Mouse (Mus musculus): ENCODE data around the gene Trmt61a. TPM values are rescaled to one million over a fixed set of nuclear protein-coding genes. Genes with fewer than 3 reads are reported as not detected.
"Not testable (repeated sequence)": the region's sequence is repeated elsewhere in the genome, so short reads cannot be mapped to it uniquely, and the experiment has no call there.

Trmt61a gene
- total RNA-seq (2022): 10 to 100 TPM; 12.8 to 16.6 (median 16.0) TPM

DNA sequence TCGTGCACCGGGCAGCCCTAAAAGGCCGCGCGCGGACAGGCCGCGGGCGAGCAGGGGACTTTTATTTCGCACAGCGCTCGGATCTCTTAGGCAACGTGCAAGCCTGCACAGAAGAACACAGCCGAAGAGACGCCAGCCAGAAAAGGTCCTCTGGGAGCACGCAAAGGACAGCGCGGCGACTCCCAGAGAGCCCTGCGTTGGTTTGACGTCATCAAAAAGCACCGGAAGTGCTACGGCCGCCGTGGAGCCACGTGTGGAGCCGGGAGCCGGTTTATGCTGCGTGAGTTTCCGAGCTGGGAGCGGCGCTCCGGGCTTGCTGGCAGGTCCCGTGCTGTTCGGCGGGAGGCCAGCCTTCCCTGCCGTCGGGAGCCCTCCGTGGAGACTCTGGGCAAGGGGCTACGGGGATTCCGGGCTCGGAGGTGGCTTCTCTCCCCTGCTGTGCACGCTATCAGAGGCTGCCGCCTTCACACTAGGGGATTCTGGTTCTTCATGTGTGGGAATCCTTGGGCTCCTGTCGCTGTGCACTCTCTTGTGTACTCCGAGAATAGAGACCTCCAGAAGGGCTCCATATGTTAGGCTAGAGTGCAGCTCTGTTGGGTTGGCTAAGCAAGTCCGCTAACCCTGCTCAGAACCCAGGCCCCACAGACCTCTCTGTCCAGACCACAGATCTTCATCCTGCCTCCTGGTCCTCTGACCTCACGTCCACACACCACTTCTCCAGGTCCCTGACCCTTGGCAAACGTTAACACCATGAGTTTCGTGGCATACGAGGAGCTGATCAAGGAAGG, at the start of gene Trmt61a:
Trmt61a (plus strand) TSS at position 224 of the 788 bp plus-strand sequence.
- DNase-seq: peak; percentile 85

DNA sequence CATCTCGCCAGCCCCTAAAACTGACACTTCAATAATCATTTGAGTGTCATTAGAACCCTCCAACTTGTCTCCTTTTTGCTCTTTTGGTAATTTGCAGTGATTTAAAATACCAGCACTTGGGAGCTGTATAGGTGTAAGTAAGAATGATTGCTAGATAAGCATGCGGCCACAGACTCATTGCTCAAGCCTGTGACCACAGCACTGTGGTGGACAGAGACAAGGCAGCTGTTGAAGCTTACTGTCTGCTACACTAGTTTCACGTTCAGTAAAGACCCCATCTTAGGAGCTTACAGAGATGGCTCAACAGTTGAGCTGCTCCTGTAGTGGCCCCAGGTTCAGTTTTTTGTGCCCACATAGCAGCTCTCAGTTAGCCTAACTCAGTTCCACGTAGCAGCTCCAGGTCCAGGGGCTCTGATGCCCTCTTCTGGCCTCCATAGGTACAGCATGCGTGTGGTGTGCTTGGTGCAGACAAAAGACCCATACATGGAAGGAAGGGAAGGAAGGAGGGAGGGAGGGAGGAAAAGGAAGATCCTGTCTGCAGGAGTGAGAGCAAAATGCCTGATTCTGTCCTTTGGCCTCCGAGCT, 29.8 kb upstream of the Trmt61a start:
- DNase-seq: peak; percentile 22

DNA sequence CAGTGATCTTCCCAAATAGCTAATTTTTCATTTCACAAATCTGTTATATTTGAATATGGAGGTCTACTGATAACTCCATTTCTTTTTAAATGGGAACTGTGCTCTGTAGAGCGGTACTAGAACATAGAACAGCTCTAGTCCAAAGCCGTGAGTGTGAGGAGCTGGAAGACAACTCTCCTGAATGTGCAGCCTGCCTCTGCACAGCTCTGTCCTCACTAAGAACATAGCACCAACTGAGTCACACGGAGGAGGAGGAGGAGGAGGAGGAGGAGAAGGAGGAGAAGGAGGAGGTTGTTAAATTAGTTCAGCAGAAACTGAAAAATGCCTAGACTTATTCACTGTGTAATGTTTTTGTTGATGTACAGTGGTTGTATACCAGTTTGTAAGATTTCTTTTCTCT, 25.0 kb upstream of the Trmt61a start:
- no peak for DNase-seq

DNA sequence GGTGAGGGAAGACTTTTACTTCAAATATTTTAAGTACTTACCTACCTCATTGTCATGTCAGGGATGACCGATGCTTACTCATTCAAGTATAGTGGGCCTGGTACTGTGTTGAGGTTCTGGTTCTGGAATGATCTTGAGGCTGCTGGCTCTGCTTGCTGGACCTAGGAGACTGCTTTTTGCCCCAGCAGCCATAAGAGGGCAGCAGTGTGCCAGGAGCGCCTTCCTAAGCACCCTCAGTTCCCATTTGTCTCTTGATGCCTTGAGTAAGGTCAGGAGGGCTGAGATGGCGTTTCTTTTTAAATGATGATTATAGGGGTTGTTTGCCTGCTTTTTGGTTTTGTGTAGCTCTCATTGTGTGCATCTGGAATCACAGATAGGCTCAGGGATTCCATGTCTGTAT, 24.5 kb upstream of the Trmt61a start:
- no peak for DNase-seq

DNA sequence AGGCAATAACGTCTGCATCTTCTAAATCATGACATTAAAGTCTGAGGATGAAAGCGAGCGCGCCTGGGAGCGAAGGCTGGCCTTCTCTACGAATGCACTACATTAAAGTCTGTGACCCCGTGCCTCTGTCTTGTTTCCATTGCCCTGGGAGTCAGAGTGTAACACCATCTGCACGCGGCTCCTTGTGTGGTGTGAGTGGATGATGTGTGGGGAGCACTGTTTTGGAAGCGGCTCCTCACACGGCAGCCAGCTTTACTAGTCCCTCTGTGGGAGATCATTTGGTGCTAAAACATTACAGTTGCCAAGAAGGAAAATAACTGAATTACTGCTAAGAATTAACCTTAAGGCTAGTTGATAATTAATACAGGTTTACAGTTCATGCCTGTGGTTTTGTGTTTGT, 22.2 kb upstream of the Trmt61a start:
- DNase-seq: no peak

DNA sequence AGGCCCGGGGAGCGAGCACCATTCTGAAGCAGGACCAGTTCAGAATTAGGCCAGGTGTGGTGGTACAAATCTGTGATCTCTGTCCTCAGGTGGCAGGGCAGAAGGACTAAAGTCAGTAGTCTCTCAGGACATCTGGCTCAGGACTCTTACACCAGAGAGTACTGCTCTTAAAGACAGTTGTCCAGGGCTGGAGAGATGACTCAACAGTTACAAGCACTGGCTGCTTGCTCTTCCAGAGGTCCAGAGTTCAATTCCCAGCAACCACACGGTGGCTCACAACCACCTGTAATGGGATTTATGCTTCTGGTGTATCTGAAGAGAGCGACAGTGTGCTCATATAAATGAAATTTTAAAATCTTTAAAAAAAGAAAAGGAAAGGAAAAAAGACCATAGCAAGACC, 18.6 kb upstream of the Trmt61a start:
- DNase-seq: no peak

DNA sequence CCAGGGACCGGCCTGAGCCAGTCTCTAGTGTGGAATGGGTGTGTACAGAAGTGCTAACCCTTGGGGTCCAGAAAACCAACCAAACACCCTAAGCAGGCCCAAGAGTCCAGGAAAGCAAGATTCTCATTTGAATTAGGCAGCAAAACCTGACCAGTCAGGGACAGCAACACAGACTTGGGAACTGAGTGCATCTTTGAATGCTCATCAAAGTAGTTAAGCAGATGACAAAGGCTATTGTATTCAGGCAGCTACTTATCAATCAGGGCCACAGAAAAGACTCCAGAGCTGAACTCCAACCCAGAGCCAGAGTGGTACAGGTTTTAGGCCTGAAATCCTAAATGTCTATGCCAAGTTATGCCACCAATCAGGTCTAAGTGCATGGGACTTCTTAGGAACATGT, 17.3 kb upstream of the Trmt61a start:
- DNase-seq: no peak

DNA sequence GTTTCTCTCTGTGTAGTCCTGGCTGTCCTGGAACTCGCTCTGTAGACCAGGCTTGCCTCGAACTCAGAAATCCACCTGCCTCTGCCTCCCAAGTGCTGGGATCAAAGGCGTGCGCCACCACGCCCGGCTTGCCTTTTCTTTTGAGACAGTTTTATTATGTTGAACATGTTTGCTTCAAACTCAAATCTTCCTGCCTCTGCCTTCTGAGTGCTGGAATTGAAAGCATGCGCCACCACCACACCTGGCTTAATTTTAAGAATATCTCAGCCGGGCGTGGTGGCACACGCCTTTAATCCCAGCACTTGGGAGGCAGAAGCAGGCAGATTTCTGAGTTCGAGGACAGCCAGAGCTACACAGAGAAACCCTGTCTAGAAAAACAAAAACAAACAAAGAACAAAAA, 16.4 kb upstream of the Trmt61a start:
- not testable (repeated sequence) for DNase-seq

DNA sequence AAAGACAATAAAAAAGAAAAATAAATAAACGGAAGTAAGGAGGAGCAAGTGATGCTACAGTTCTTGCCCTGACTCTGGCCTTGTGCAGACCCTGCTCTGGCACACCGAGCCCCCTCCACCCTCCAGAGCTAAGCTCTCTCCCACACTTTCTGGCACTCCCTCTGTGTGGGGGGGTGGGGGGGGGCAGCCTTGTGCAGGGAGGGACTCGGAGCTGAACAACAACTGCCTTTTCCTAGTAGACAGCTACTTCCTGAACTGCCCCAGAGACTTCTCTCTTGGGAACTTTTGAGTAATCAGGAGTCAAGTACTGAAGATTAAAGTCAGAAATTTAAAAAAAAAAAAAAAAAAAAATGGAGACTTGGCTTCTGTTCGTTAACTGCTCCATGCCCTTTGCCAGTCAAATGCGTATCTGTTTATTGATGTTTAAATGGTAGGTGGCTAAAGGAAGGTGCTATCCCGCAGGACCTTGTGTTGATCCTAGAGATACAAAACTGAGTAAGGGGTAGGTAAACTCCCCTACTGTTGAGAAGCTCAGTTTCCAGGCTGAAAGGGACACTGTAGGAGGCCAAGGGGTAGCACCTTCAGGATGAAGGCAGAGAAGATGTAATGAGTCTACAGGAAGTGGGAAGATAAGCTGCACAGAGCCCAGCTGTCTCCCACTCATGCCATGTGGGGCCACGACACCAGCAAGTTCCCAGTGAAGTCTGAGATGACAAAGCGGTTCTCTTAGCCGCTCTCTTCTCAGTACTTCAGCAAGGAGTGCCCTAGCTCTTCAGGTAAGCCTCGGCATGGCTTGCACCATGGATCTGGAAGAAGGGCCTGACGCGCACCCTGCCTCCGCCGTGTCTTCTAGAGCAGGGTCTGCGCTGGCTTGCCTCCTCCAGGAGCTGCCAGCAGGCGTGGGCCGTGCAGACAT, 14.4 kb upstream of the Trmt61a start:
- DNase-seq: no peak

DNA sequence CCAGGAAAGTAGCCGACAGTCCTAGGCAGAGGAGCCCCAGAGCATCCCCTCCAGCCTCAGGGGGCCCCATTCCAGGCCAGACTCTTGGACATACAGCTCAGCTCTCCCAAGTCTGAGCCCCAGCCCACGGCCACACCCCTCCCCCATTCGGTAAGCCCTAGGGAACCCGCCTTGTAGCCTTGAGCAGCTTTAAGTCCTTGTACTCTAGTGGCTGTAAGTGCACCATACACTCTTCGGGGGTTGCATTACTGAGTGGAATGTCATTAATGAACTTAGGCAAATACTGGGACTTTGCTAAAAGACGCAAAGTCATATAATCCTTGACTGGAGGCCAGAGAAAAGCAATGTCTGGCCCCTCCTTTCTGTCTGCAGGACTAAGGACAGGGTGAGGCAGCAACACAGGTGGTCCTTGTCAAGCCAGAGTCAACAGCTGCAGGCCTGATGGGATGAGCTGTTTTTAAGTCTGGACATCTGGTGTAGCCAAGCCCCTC, 13.7 kb upstream of the Trmt61a start:
- DNase-seq: no peak

DNA sequence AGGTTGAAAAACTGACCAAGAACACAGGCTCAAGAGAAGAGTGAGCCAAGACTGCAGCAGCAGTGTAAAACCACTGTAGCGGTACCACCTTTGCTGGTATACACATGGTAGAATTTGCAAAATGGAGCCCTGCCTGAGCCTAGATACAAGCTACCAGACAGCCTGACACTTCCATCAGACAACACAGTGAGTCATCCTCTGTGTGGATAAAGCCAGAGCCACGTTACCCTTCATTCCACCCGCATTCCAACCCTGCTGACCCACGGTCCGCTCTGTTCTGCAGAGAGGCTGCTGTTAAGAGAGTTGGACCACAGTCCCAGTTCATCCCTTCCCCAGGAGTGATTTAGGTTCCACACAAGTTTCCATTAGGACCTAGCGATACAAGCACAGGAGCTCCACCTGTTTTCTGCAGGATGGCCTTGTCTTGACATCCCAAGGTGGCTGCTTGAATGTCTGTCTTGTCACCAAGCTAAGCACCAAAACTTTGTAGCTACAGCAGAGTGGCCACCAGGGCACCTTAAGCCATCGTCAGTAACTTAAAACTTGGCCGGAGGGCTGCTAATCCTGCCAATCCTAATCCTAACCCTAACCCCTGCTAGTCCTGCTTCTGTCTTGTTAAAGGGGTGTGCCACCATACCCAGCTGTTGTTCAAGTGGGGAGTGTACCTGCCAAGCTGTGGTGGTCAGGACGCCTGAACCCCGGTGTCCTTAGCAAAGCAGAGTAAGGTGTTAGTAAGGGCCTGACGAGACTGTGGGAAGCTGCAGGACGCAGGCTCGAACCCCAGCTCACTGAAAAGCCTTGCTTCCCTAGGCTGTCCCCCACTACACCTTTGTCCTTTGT, 12.6 kb upstream of the Trmt61a start:
- DNase-seq: no peak

DNA sequence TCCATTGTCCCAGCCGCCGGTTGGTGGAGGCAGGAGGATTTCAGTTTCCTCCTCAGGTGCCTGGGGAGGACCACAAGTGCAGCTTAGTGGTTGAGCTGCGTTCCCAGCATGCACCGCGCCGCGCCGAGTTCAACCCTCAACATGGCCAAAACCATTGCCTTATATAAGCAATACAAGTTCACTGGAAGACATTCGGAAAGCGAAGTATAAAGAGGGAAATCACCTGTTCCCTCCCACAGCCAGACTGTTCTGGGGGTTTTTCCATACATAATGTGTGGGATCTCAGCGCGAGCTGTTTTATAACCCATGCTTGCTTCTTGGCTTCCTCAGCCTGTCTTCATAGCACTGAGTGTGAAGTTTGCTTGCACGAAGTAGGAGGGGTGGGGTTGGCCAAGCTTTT, 11.5 kb upstream of the Trmt61a start:
- no peak for DNase-seq

DNA sequence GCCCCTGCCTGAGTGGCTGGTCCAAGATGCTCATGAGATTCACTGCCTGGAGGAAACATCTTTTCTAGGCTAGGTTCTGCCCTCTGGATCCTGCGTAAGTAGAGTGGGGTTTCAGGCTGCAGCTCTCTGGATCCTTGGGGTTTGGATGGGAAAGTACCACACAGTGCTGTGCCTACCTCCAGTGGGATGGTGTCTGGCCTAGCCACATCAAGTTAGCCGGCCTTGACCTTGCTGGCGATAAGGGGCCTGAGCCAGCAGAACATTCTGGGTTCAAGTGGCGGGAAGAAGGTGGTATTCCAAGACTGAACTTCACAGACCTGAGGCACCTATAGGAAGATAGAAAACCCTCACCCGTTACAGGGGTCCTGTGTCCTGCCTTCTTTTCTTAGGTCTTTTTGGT, 10.5 kb upstream of the Trmt61a start:
- DNase-seq: no peak

DNA sequence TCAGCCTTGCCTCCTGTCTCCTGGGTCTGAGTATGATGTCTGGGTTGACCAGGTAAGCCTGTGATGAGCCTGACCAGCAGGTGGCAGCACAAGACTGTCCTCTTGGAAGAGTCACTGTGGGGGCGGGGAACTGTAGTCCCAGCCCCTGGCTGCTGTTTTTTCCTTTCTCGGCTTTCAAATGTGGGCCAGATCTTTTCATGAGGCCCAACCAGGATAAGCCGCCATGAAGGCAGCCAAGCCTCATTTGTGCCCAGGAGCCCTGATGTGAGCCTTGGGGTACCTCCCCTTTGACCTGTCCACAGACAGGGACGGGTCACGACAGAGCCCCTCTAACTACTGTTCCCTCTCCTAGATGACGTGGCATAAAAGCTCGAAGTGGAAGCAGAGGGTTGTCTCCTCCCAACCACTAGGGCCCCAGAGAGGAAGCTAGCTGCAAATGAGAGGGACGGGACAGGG, 9.4 kb upstream of the Trmt61a start:
- peak; percentile 88 for DNase-seq

DNA sequence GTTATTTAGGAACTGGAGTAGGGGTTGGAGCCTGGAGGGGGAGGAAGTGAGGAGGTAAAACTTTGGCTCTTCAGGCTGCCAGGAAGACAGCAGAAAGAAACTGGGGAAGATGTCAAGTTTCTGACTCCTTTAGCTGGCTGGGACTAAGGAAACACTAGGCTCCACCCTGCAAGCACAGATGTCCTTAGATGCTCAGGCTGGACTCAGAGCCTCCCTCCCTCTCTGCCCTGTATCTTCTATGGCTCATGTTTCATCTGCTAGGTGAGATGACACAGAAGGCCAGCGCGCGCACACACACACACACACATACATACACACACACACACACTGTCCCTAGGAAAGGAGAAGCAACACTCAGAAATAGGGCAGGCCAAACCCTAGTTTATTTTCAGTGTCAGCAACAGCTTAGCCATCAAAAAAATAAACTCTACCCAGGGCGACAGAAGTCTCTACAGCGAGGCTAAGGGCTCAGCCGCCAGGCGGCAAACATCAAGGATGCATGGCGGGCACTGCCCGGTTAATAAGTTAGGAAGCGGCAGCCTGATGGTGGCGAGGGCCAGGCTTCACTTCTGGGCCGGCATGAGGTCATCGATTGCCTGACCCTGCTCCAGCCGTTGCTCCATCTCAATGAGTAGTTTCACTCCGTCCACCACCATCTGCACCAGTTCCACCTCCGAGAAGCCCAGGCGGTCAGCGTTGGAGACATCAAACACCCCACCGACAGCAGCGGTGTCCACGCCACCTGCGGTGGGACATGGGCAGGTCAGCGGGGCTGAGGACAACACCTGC, 8.7 kb upstream of the Trmt61a start:
- DNase-seq: no peak

DNA sequence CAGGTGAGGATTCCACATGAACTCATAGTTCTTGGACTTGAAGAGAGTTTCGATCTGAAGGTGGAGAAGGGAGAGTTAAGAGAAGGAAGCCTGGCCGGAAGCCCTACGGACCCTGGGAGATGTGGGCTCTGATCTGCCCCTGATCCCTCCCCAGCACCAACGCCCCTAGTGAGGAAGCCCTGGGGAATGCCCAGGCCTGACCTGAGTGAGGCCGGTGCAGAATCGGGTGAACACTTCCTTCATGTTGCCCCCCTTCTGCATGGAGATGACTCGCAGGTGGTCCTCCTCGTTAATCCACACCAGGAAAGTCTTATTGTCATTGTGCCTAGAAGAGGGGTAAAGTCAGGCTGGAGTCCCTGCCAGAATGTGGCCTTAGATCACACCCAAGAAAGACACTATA, 7.9 kb upstream of the Trmt61a start:
- DNase-seq: no peak

DNA sequence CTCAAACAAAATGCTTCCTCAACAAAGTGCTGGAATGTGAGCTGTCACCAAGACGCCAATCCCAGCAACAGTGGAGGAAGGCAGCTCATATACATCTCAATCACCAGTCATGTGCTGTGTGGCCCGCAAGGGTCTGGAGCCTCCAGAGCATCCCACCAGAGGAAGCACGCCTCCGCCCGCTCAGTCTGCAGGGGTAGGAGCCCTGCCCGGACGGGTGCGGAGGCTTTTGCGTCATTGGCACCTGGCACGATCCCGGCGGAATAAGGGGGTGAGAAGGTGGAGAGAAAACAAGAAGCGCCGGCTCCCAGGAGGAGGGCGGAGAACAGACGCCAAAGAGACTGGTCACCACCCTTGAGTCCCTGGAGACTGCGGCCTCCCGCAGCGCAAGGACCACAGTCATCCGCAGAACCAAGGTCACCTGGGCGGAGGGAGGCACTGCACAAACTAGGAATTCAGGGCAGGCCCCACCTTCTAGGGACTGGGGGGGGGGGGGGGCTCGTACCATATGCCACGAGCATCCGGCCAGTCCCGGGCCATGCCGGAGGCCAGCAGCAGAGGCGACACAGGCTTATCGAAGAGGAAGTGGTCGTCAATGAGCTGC, 7.4 kb upstream of the Trmt61a start:
- no peak for DNase-seq

DNA sequence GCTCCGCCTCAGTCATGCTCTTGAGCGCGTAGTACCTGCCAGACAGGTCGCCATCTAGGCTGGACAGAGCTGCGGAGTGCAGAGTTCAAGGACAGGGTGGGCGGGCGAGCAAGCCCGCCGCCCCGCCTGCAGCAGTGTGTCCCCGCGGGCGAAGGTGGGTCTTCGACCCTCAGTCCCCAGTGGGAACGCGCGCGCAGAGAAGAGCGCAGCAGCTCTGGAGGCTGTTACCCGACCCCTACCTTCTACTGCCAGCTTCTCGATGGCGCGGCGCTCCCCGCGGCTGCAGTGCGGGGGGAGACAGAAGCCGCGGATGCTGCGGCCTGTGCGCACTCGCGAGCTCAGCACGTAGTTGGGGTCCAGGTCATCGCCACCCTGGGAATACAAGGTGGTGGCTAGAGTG, 6.9 kb upstream of the Trmt61a start:
- no peak for DNase-seq

DNA sequence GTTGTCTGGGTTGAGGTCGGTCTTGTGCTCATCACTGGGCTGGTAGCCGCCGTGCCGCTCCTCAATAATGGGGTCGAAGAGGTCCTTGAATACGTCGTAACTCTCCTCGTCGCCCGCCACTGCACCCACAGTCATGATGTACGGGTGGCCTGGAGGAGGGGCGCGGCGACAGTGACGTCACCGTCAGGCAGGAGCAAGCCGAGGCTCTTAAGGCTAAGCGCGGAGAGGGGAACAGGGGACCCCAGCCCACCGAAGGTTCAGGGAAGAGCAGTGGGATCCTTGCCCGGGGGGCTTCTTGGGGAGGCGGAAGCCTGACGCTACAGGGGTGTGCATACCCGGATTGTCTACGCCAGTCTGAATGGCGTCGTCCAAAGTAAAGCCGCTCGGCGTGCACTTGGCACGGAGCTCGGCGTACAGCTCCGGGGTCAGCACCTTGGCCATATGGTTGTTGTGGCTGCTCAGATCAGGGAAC, 6.4 kb upstream of the Trmt61a start:
- DNase-seq: no peak

DNA sequence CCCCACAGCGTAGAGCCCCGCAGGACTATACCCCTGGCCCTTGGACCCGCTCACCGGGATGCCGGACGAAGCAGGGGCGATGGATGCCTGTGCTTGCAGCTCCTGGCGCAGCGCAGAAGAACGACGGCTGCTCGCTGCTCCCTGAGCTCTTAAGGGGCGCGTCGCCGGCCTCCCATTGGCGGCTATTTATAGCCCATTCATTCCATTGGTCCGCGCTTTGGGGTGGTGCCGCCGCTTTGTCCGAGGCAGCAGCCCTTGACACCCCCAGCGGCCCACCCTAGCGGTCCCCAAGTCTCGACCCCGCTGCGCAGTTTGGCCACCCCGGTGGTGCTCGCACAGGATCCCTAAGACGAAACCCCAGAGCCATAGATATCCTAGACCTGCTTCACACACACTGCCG, 5.7 kb upstream of the Trmt61a start, which contains the start of gene Ckb:
Ckb (minus strand) TSS at position 163 of the 400 bp plus-strand sequence.
- DNase-seq: no peak

DNA sequence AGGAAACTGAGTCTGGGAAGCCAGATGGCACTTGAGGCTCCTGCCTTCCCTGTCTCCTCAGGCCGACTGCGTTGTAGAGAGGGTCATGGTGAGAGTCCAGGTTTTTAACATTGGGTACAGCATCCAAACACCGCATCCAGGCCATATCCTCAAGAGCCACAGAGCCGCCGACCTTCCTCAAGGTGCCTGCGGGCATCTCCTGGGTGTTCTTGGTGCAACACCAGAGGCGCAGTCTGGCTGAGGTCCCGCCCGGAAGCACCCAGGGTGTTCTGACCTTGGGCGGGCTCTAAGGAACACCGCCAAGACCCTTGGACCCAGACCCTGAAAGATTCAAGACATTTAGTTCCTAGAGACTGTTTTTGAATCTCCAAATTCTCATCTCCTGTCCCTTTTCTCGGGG, 5.3 kb upstream of the Trmt61a start:
- no peak for DNase-seq
